Mouse (Mus musculus) kidney, adult 8-10 months (tissue): Measurements from ENCODE around the gene Tnnc2.
A peak's percentile ranks its signal among the peaks of the same experiment; 100 is the strongest.
"Not testable (repeated sequence)": the region's sequence is repeated elsewhere in the genome, so short reads cannot be mapped to it uniquely, and the experiment has no call there.

ENCODE experiments used
- DNase-seq, 2 experiments: peaks; one replicate each; pipeline ENCODE4 v3.0.0; 2022

Tnnc2 gene

GRCm38 (mm10) chr2:164779481-164780086 is at the start of gene Tnnc2:
Gene Tnnc2 (minus strand): TSS chr2:164779967.
- no peak for DNase-seq

- no peak for DNase-seq
These were observed 49.3 kb upstream of the Tnnc2 start for GRCm38 (mm10) chr2:164829090-164829489.

GRCm38 (mm10) chr2:164828437-164828836 is 48.7 kb upstream of the Tnnc2 start, which contains the start of gene Spata25:
Gene Spata25 (minus strand): TSS chr2:164828537.
- no peak for DNase-seq

- DNase-seq: no peak
These were observed 47.5 kb upstream of the Tnnc2 start for GRCm38 (mm10) chr2:164827146-164827850.

- DNase-seq: no peak
These were observed 45.8 kb upstream of the Tnnc2 start for GRCm38 (mm10) chr2:164825521-164825920.

- DNase-seq: no peak
These were observed 44.2 kb upstream of the Tnnc2 start for GRCm38 (mm10) chr2:164823969-164824368.

GRCm38 (mm10) chr2:164823181-164823585 is 43.4 kb upstream of the Tnnc2 start:
- DNase-seq: no peak

GRCm38 (mm10) chr2:164822636-164823165 is 42.9 kb upstream of the Tnnc2 start, which contains the start of gene Zswim1:
Gene Zswim1 (plus strand): TSS chr2:164822686.
- peak; percentile 99 to 100 for DNase-seq

- no peak for DNase-seq
These were observed 41.3 kb upstream of the Tnnc2 start for GRCm38 (mm10) chr2:164821060-164821459.

GRCm38 (mm10) chr2:164817703-164818102 is 37.9 kb upstream of the Tnnc2 start:
- no peak for DNase-seq

- DNase-seq: no peak
These were observed 37.4 kb upstream of the Tnnc2 start for GRCm38 (mm10) chr2:164817206-164817605.

GRCm38 (mm10) chr2:164815821-164816220 is 36.1 kb upstream of the Tnnc2 start:
- DNase-seq: no peak

- DNase-seq: no peak
These were observed 35.6 kb upstream of the Tnnc2 start for GRCm38 (mm10) chr2:164815348-164815747.

GRCm38 (mm10) chr2:164813557-164813956 is 33.8 kb upstream of the Tnnc2 start:
- no peak for DNase-seq

GRCm38 (mm10) chr2:164806614-164807013 is 26.8 kb upstream of the Tnnc2 start:
- no peak for DNase-seq

- DNase-seq: no peak
These were observed 25.6 kb upstream of the Tnnc2 start for GRCm38 (mm10) chr2:164805332-164805718.

- DNase-seq: peak; percentile 99
These were observed 25.0 kb upstream of the Tnnc2 start, which contains the start of the genes Acot8 and Zswim3 for GRCm38 (mm10) chr2:164804533-164805331. Gene Acot8 (minus strand): TSS chr2:164804882. Gene Zswim3 (plus strand): TSS chr2:164805098.

GRCm38 (mm10) chr2:164803921-164804313 is 24.1 kb upstream of the Tnnc2 start:
- DNase-seq: no peak

GRCm38 (mm10) chr2:164803201-164803920 is 23.6 kb upstream of the Tnnc2 start:
- DNase-seq: no peak

GRCm38 (mm10) chr2:164800252-164801004 is 20.7 kb upstream of the Tnnc2 start:
- no peak for DNase-seq

- not testable (repeated sequence) for DNase-seq
These were observed 18.8 kb upstream of the Tnnc2 start for GRCm38 (mm10) chr2:164798554-164798953.

- no peak for DNase-seq
These were observed 16.1 kb upstream of the Tnnc2 start for GRCm38 (mm10) chr2:164795868-164796267.
